Mouse (Mus musculus) small intestine, adult 2 months (tissue): ENCODE data around the gene Gstp2.

Source experiments
- CTCF ChIP-seq: fragments of 200-500 bp; IDR thresholded peaks from 2 replicates; pipeline ENCODE4 v1.5.1; 2012; ENCODE audit warnings: low read depth, mild to moderate bottlenecking, control low read depth, inconsistent platforms, low read length, moderate library complexity, mixed read lengths; ENCODE audit not compliant: insufficient replicate concordance, insufficient read length; ENCODE audit errors: extremely low read depth
- POLR2A ChIP-seq: fragments of 200-500 bp; IDR thresholded peaks from 2 replicates; pipeline ENCODE4 v1.6.1; 2012; ENCODE audit warnings: low read depth, mild to moderate bottlenecking, control low read depth, inconsistent platforms, low read length, moderate library complexity

DNA sequence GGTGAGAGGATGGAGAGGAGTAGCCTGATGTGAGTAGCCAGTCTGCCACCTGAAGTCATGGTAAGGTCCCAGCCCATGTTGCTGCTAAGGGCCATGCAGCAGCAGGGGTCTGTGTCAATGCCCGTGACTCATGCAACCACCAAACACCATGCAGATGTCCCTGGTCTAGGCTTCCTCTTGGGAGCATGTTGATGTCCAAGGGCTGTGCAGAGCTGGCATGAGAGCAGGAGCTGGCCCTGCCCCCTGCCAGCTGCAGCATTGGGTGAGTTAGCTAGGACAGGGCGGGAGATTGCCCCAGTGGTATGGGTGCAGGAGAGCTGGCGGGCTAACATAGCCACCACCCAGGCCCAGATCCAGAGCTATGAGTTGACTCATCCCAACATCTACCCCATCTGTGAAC lies 44.6 kb upstream of the Gstp2 start:
- TF ChIP-seq POLR2A = no peak
- no peak for TF ChIP-seq CTCF
